Mouse (Mus musculus) layer of hippocampus, postnatal 10 days (tissue): ENCODE data around the gene Wrnip1. TPM values are rescaled to one million over a fixed set of nuclear protein-coding genes. Genes with fewer than 3 reads are reported as not detected.
"Not testable (repeated sequence)": the region's sequence is repeated elsewhere in the genome, so short reads cannot be mapped to it uniquely, and the experiment has no call there.

Experiments
- DNase-seq, 2 experiments: peaks; one replicate each; pipeline ENCODE4 v3.0.0; 2021; ENCODE audit warnings: low spot score in 2 of 2
- total RNA-seq, 2 experiments: library from RNA; stranded (reverse); gene quantifications; 2 replicates each; pipeline ENCODE4 v1.2.3; 2021

The Wrnip1 gene
- total RNA-seq, 2 experiments from 2014 or later = 57.9 to 58.4 TPM

DNA sequence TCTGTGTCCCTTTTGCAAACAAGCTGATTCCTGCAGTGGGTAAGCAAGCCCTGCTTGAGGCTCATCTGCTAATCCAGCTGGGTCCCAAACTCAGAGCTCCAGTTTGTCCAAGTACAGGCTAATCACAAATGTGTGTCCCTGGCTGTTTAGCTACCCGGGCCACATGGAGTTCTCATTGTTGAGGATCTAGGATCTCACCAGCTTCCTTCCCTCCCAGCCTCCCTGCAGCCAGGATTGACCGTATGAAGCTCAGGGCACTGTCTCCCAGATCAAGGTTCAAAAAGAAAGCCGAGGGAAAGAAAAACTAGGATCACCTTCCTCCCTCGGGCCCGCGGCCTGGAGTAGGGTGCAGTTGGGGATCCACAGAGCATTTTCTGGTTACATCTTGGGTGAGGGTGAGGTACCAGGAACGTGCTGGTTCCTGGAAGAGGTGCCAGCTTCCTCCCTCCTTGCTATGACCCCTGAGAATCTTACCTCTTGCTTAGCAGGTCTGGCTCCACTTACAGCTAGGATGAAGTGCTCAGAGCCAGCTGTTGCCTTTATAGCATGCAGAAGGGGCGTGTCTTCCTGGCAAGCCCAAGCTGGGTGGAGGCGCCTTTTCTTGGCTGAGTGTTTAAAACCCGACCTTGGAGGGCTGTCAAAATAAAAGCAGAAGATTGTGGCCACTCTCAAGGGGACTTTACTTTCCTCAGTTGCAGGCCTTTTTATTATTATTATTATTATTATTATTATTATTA, 49.0 kb downstream of the Wrnip1 start, which contains the start of gene Serpinb1a:
Gene Serpinb1a, minus strand, starts transcription at position 518 of the 737 bp plus-strand sequence.
- no peak for DNase-seq

DNA sequence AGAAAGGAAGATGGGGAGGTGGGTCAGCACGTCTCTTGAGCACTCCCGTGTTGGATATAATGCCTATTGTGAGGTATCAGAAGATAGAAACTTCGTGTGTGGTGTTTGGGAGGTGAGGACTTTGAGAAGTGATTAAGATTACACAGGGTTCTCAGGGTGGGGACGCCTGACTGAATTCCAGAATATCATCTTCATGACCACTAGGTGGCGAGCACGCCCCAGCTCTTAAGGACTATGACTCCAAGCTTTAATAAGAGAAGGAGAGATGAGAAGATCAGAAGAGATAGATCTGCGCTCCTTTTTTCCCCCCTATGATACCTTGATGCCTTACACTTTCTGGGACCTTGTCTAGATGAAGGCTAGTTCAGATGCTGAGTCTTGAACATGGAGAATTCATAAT, 50.1 kb downstream of the Wrnip1 start:
- DNase-seq = peak; percentile 36 to 58

DNA sequence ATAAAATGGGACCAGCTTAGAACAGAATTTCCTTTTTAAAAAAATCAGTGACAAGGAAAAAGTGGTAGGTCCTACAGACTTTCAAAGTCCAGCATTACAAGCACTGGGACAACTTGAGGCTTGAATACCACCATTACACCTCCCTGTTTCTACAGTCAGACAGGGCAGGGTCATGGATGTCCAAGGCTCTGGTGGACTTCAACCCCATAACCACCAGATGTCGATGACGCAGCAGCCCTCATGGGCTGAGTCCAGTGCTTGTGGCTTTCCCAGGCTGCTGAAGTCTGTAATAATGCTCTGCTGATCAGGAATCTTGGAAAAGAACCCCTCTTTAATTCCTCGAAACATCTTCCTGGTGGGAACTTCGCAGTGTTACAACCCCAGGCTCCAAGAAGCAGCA, 50.7 kb downstream of the Wrnip1 start:
- DNase-seq = no peak

DNA sequence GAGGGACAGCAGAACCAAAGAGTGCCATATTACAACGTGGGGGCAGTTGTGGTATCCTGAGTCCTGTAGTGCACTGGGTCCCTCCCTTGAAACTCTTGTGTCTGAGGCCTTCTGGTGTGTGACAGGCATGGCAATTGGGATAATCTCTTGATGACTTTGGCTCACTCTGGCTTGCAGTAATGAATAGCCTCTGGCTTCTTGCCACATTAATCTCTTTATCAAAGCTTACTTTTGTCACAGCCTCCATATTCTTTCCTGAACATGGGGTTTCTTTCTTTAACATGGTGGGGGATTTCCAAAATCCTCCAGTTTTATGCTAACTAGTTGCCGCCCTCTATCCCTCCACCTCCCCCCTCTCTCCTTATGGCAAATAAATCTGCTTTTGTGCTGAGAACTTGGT, 51.2 kb downstream of the Wrnip1 start:
- no peak for DNase-seq

GRCm38 (mm10) chr13:32860821-32861220, 59.0 kb downstream of the Wrnip1 start:
- DNase-seq = no peak

GRCm38 (mm10) chr13:32863456-32863855, 61.6 kb downstream of the Wrnip1 start:
- DNase-seq = no peak

DNA sequence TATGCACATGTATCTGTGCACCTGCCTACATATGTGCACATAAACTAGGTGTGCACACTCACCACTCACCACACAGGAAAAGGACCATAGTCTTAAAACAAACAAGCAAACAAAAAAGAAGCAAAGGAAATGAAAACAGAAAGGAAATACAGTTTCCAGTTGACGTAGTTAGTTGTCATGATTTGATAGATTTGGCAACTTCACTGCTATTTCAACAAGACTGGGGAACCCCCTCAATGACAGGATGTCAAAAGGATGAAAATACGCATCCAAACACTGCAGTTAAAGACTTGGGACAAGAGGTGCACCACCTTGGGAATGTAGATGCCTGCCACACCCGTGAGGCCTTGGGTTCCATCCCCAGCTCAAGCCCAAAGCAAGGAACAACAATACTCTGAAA, 62.7 kb downstream of the Wrnip1 start:
- DNase-seq = not testable (repeated sequence)

GRCm38 (mm10) chr13:32865591-32865990, 63.8 kb downstream of the Wrnip1 start:
- DNase-seq = no peak

- DNase-seq = peak; percentile 65 to 79
Measured at GRCm38 (mm10) chr13:32866484-32866883, 64.6 kb downstream of the Wrnip1 start.

GRCm38 (mm10) chr13:32867030-32867429, 65.2 kb downstream of the Wrnip1 start:
- DNase-seq = no peak

DNA sequence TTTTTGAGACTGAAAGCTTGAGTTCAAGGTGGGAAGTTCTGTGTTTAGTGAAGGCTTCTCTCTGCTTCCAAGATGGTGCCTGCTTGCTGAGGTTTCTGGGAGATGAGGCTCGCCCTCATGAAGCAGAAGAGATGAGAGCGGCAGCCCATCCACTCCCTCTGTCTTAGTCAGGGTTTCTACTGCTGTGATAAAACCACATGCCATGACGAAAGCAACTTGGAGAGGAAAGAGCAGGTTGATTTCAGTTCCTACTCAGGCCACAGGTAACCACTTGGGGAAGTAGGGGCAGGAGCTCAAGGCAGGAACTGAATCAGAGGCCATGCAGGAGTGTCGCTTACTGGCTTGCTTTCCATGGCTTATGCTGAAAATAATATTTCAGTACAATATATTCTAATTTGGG, 66.4 kb downstream of the Wrnip1 start:
- DNase-seq = not testable (repeated sequence)

- no peak for DNase-seq
Measured at GRCm38 (mm10) chr13:32868843-32869242, 67.0 kb downstream of the Wrnip1 start.

Other genes starting within 250 kb of the Wrnip1 start
- 1 to 10 TPM in 1 of 2 experiments, under 1 TPM in 1; 0.73 to 1.0 TPM for gene Mylk4, start 18.1 kb upstream of the Wrnip1 start, total RNA-seq
- gene D930007J09Rik, start 811 bp downstream of the Wrnip1 start, total RNA-seq = 1 to 10 TPM; 1.4 to 1.9 TPM
- under 1 TPM; 0.40 to 0.62 TPM for gene Serpinb1a, start 49.1 kb downstream of the Wrnip1 start, total RNA-seq
- gene Serpinb1c, start 96.2 kb downstream of the Wrnip1 start, total RNA-seq = under 1 TPM in 1 of 2 experiments, not detected in 1; 0.36 TPM
- 1 to 10 TPM; 2.6 to 2.9 TPM for gene Serpinb6b, start 163.2 kb downstream of the Wrnip1 start, total RNA-seq
- 1 to 10 TPM; 5.4 to 6.3 TPM for gene Serpinb9, start 201.2 kb downstream of the Wrnip1 start, total RNA-seq
- gene Serpinb9b, start 225.4 kb downstream of the Wrnip1 start, total RNA-seq = not detected